Mouse (Mus musculus): ENCODE results near the gene Olfr955. TPM values are rescaled to one million over a fixed set of nuclear protein-coding genes. Genes with fewer than 3 reads are reported as not detected.

The Olfr955 gene
- not detected in 2 replicates for polyA plus RNA-seq (2012; rRNA removed; ENCODE audit: low replicate concordance)

DNA sequence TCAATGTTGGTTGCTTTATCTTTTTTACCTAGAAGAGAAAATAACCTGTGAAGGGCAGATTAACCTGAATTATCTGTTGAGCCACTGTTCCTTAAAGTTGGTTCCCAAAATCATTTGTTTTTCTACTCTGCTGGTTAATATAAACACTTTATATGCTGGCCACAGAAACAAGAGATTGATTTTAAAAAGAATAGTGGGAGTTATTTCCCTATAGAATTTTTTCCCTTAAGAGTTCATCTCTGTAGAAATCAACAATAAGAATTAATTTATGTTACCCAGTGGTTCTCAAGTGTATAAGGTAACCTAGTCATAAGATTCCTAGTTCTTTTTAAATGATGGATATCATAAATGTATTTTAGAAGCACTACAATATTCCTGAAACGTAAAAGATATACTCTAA, at the start of gene Olfr955:
Olfr955 (minus strand) TSS at position 101 of the 400 bp plus-strand sequence.

DNA sequence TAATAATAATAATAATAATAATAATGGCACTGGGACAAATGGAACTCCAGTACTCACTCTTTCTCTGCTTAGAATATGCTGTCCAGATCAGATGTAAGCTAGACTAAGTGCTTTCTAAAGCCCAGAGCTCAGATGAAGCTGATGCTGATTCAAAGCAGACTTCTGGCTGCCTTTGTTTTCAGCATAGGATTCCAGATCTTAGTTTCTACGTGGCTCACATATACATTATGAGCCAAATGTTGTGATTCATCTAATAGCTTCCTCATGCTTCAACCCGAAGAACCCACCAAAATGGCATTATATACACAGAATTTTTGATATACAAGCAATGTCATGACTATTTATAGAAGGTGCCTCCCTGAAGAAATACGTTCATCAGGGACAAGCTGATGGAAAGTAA, 43.8 kb upstream of the Olfr955 start, which contains the start of gene Olfr957:
Olfr957 (minus strand) TSS at position 279 of the 400 bp plus-strand sequence.

DNA sequence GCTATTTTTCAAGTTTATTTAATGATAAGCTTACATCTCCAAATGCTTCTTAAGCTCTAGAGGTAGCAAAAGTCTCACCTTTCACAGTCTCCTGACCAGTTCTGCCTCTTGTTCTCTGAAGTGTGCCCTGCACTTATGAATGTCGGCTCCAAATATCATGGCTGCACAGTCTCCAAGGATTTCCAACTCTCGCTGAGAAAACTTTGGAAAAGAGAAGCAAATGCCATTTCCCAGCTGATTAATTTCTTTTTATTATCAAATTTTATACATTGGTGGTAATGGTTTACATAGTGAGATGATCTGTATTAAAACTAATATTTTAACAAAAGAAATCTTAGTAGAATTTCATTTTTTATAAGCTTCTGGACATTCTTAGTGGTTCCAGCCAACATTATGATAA, 22.2 kb upstream of the Olfr955 start, which contains the start of gene Olfr44:
Olfr44 (minus strand) TSS at position 101 of the 400 bp plus-strand sequence.

DNA sequence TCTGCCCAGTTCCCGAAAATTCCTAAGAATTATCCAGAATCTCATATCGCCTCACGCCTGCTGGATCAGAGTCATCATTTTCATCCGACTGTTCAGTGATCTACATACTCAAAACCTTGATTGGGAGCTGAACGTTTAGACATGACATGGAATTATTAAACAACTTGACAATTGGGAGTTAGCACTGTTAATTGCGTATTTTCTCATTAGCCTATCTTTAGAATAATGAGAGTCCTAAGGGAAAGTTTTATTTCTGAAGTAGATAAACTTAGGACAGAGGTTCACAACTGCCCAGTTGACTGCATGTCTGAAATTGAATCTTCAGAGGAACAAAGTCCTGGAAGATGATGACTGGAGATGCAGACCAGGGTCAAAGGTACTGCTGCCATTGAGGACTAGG, 15.3 kb downstream of the Olfr955 start, which contains the start of gene Olfr954:
Olfr954 (plus strand) TSS at position 301 of the 400 bp plus-strand sequence.

DNA sequence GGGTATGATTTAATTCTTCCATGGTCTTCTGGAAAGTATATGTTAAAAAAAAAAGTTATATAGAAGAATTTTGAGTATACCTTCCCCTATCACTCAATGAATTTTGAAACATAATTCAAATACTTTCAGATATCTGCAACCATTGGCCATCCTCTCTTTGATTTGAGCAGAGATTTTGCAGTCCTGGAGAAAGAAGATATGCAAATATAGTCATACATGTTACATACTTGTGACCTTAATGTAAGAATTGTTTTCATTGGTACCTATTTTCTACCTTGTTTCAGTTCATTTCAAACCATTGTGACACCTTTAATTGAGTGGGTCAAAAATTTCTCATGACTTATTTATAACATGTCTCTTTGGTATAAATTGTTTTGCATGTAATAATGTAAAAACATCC, 44.7 kb downstream of the Olfr955 start, which contains the start of gene Olfr952:
Olfr952 (minus strand) TSS at position 101 of the 400 bp plus-strand sequence.

Other genes starting within 250 kb of the Olfr955 start
- not detected in 2 replicates for gene Olfr1537, start 221.9 kb downstream of the Olfr955 start, polyA plus RNA-seq (2012; rRNA removed; ENCODE audit: low replicate concordance)
- not detected in 2 replicates for gene Olfr945, start 195.1 kb downstream of the Olfr955 start, polyA plus RNA-seq (2012; rRNA removed; ENCODE audit: low replicate concordance)
- gene Olfr948, start 145.9 kb downstream of the Olfr955 start, polyA plus RNA-seq (2012; rRNA removed; ENCODE audit: low replicate concordance) = not detected in 2 replicates
- not detected in 2 replicates for gene Olfr951, start 84.5 kb downstream of the Olfr955 start, polyA plus RNA-seq (2012; rRNA removed; ENCODE audit: low replicate concordance)
- gene Olfr952, start 44.8 kb downstream of the Olfr955 start, polyA plus RNA-seq (2012; rRNA removed; ENCODE audit: low replicate concordance) = not detected in 2 replicates
- gene Olfr954, start 15.2 kb downstream of the Olfr955 start, polyA plus RNA-seq (2012; rRNA removed; ENCODE audit: low replicate concordance) = not detected in 2 replicates
- not detected in 2 replicates for gene Olfr44, start 22.1 kb upstream of the Olfr955 start, polyA plus RNA-seq (2012; rRNA removed; ENCODE audit: low replicate concordance)
- not detected in 2 replicates for gene Olfr957, start 43.9 kb upstream of the Olfr955 start, polyA plus RNA-seq (2012; rRNA removed; ENCODE audit: low replicate concordance)
- gene Olfr958, start 82.1 kb upstream of the Olfr955 start, polyA plus RNA-seq (2012; rRNA removed; ENCODE audit: low replicate concordance) = not detected in 2 replicates
- gene Olfr959, start 103.6 kb upstream of the Olfr955 start, polyA plus RNA-seq (2012; rRNA removed; ENCODE audit: low replicate concordance) = not detected in 2 replicates
- gene AW551984, start 132.5 kb upstream of the Olfr955 start, polyA plus RNA-seq (2012; rRNA removed; ENCODE audit: low replicate concordance) = 5.5 and 7.6 TPM in 2 replicates
- gene Olfr148, start 138.7 kb upstream of the Olfr955 start, polyA plus RNA-seq (2012; rRNA removed; ENCODE audit: low replicate concordance) = not detected in 2 replicates
- gene Olfr960, start 149.4 kb upstream of the Olfr955 start, polyA plus RNA-seq (2012; rRNA removed; ENCODE audit: low replicate concordance) = not detected in 2 replicates
- not detected in 2 replicates for gene Olfr961, start 173.1 kb upstream of the Olfr955 start, polyA plus RNA-seq (2012; rRNA removed; ENCODE audit: low replicate concordance)
- gene Olfr963, start 195.3 kb upstream of the Olfr955 start, polyA plus RNA-seq (2012; rRNA removed; ENCODE audit: low replicate concordance) = not detected in 2 replicates
- gene Olfr149, start 235.2 kb upstream of the Olfr955 start, polyA plus RNA-seq (2012; rRNA removed; ENCODE audit: low replicate concordance) = not detected in 2 replicates
- gene Olfr965, start 239.4 kb upstream of the Olfr955 start, polyA plus RNA-seq (2012; rRNA removed; ENCODE audit: low replicate concordance) = not detected in 2 replicates